Mouse (Mus musculus) liver, embryonic 14.5 days (tissue): ENCODE data around the gene Smg1. TPM values are rescaled to one million over a fixed set of nuclear protein-coding genes. Genes with fewer than 3 reads are reported as not detected.

Experiments
- ATAC-seq: fragments of 200-750 bp; cut with Nextera tagmentation; 2 replicates; pipeline ENCODE4 v1.8.0; 2017; ENCODE audit warnings: moderate number of reproducible peaks, mild to moderate bottlenecking, moderate library complexity; ENCODE audit not compliant: insufficient read depth
- DNase-seq, 3 experiments: peaks; one replicate each; pipeline ENCODE4 v3.0.0-alpha.2; 2012 to 2013; ENCODE audit warnings: low read depth in 3 of 3, low spot score in 3 of 3
- H3K27ac ChIP-seq: fragments of 300-500 bp; sonication (generic); 2 replicates; pipeline ENCODE4 v1.5.1; 2014; ENCODE audit warnings: moderate library complexity, mild to moderate bottlenecking, control low read depth, inconsistent platforms
- H3K27me3 ChIP-seq: fragments of 300-500 bp; sonication (generic); 2 replicates; pipeline ENCODE4 v1.6.1; 2014; ENCODE audit warnings: mild to moderate bottlenecking, low read length, moderate library complexity; ENCODE audit not compliant: control insufficient read depth, insufficient read depth
- H3K36me3 ChIP-seq: fragments of 300-500 bp; sonication (generic); replicated peaks from 2 replicates; pipeline ENCODE4 v1.6.1; 2014; ENCODE audit warnings: low read depth; ENCODE audit not compliant: control insufficient read depth, insufficient read depth
- H3K4me1 ChIP-seq, 2 experiments: fragments of 200-500 bp in 1 of 2; fragments of 300-500 bp in 1 of 2; sonication (generic) in 1 of 2; replicated peaks; 2 replicates each; pipeline ENCODE4 v1.6.1; 2012 to 2014; ENCODE audit warnings: antibody characterized with exemption in 1 of 2, inconsistent platforms in 1 of 2, low read length in 1 of 2; ENCODE audit not compliant: control insufficient read depth in 2 of 2, insufficient read depth in 2 of 2
- H3K4me2 ChIP-seq: fragments of 300-500 bp; sonication (generic); 2 replicates; pipeline ENCODE4 v1.6.1; 2014; ENCODE audit warnings: low read depth, mild to moderate bottlenecking, control low read depth, moderate library complexity
- H3K4me3 ChIP-seq, 2 experiments: fragments of 200-500 bp in 1 of 2; fragments of 300-500 bp in 1 of 2; sonication (generic) in 1 of 2; 2 replicates each; pipeline ENCODE4 v1.5.1; 2012 to 2014; ENCODE audit warnings: low read depth in 2 of 2, low read length in 2 of 2, mild to moderate bottlenecking in 2 of 2, control low read depth in 1 of 2, inconsistent platforms in 1 of 2, moderate library complexity in 1 of 2; ENCODE audit not compliant: insufficient read depth in 1 of 2
- H3K9ac ChIP-seq: fragments of 300-500 bp; sonication (generic); replicated peaks from 2 replicates; pipeline ENCODE4 v1.6.1; 2014; ENCODE audit warnings: mild to moderate bottlenecking, control low read depth, moderate library complexity
- H3K9me3 ChIP-seq: fragments of 300-500 bp; sonication (generic); 2 replicates; pipeline ENCODE4 v1.6.1; 2016; ENCODE audit warnings: low read length, mixed read lengths; ENCODE audit not compliant: control insufficient read depth
- CTCF ChIP-seq: IDR thresholded peaks from 2 replicates; pipeline ENCODE4 v1.5.1; 2016; ENCODE audit warnings: antibody characterized with exemption, low read depth, control low read depth
- EP300 ChIP-seq: IDR thresholded peaks from 2 replicates; pipeline ENCODE4 v1.6.1; 2016; ENCODE audit warnings: antibody characterized with exemption, low read depth
- WGBS: fragments of 180-500 bp; shearing (Covaris S2); extraction: QIAGEN DNeasy Blood & Tissue Kit; methylation state at CpG from one replicate; pipeline ENCODE4 v1.1.7; 2014; ENCODE audit not compliant: insufficient replicate concordance; 5-methylcytosine and 5-hydroxymethylcytosine counted together
- polyA plus RNA-seq, 2 experiments: library from polyadenylated mRNA; depleted of rRNA in 1 of 2; stranded (reverse) in 1 of 2; unstranded in 1 of 2; fragments of >200 nt; fragmentation: Nextera tagmentation in 1 of 2; extraction: Ambion mirVana in 1 of 2; gene quantifications; 2 replicates each; pipeline versions ENCODE4 v1.2.1 to v1.2.3; 2012 to 2014

The Smg1 gene
- polyA plus RNA-seq, 2 experiments, result 5.7 to 10.5 TPM

DNA sequence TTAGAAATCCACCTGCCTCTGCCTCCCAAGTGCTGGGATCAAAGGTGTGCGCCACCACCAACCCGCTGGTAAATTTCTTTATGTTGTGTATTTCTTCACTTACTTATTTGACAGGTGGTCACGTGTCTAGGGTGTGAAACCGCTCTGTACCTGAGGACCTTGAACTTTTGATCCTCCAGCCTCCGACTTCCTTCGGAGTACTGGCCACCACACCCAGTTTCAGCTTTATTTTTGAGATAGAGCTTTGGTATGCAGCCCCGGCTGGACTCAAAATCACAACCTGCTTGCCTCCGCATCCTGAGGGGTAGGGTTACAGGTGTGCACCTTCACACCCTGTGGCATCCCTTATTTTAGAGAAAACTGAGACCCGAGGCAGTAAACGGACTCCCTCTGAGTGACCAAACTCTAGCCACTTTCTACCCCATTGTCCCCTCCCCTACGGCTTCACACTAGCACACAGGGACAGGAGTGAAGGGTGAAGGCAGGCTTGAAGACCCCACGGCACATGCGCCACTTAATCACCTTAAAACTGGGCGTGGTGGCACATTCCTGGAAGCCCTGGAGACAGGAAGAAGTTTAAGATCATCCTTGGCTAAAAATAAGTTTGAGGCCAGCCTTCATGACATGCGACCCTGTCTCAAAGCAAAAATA is 33.3 kb upstream of the Smg1 start:
- TF ChIP-seq CTCF (no peak), EP300 (no peak)
- no peak for ATAC-seq
- no peak overlapping the region for H3K4me2 ChIP-seq
- peaks cover 0 to 7% of the 10 kb centered on the region in 2 experiments; a peak in 2 of 4 replicates for H3K4me1 ChIP-seq
- H3K27ac ChIP-seq, result no peak overlapping the region
- no peaks in the 10 kb centered on the region for H3K9me3 ChIP-seq
- DNase-seq, result no peak
- no peaks in the 10 kb centered on the region for H3K36me3 ChIP-seq
- H3K4me3 ChIP-seq, result no peak overlapping the region
- WGBS, result 58% methylated on average over 15 of the region's 15 CpGs
- H3K9ac ChIP-seq, result no peak overlapping the region
- no peaks in the 10 kb centered on the region for H3K27me3 ChIP-seq

DNA sequence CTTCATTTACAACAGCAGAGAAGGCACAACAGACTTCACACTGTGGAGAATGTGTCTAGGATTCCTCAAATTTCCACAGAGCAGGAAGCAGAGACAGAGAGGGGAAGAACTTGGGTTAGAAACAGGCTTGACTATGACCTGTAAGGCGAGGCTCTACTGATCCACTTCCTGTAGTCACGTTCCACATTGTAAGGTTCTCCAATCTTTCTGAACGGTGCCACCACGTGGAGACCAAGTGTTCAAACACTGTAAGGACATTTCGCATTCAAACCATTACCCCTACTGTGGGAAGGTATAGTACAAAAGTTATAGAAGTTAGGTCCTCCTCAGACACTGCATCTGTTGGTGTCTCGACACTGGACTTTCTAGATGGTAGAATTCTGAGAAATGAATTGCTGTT is 31.8 kb upstream of the Smg1 start:
- no peak overlapping the region for H3K4me3 ChIP-seq
- DNase-seq (no peak), ATAC-seq (no peak; the same call in 1 of the 2 replicates)
- no peak overlapping the region for H3K27ac ChIP-seq
- no peaks in the 10 kb centered on the region for H3K36me3 ChIP-seq
- no peak overlapping the region for H3K4me2 ChIP-seq
- WGBS, result 33% methylated on average over 6 of the region's 6 CpGs
- H3K4me1 ChIP-seq, result peaks cover 0 to 7% of the 10 kb centered on the region in 2 experiments; a peak in 2 of 4 replicates
- no peak overlapping the region for H3K9ac ChIP-seq
- no peaks in the 10 kb centered on the region for H3K27me3 ChIP-seq
- H3K9me3 ChIP-seq, result no peaks in the 10 kb centered on the region
- no peak for TF ChIP-seq EP300
- TF ChIP-seq CTCF, result peak; percentile 6; the same call in 1 of the 2 replicates

DNA sequence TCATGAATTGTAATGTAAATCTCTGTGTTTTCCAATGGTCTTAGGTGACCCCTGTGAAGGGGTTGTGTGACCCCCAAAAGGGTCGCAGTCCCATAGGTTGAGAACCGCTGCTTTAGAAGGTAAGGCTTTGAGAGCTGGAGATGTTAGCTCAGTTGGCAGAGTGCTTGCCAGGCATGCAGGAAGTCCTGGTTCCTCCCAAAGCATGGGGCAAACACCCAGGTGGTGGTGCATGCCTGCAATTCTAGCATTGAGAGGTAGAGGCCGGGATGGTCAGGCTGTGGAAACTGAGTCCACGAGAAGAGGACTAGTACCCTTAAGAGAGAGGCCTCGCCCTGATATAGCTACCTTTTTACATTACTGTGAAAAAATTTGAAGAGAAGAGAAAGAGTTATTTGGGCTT is 31.4 kb upstream of the Smg1 start:
- H3K4me1 ChIP-seq, result peaks cover 0 to 7% of the 10 kb centered on the region in 2 experiments; a peak in 2 of 4 replicates
- no peaks in the 10 kb centered on the region for H3K36me3 ChIP-seq
- H3K4me2 ChIP-seq, result no peak overlapping the region
- H3K4me3 ChIP-seq, result no peak overlapping the region
- TF ChIP-seq CTCF (no peak), EP300 (no peak)
- WGBS, result 74% methylated on average over 5 of the region's 5 CpGs
- H3K9me3 ChIP-seq, result no peaks in the 10 kb centered on the region
- no peak for DNase-seq
- H3K27ac ChIP-seq, result no peak overlapping the region
- H3K27me3 ChIP-seq, result no peaks in the 10 kb centered on the region
- ATAC-seq, result no peak
- H3K9ac ChIP-seq, result no peak overlapping the region

DNA sequence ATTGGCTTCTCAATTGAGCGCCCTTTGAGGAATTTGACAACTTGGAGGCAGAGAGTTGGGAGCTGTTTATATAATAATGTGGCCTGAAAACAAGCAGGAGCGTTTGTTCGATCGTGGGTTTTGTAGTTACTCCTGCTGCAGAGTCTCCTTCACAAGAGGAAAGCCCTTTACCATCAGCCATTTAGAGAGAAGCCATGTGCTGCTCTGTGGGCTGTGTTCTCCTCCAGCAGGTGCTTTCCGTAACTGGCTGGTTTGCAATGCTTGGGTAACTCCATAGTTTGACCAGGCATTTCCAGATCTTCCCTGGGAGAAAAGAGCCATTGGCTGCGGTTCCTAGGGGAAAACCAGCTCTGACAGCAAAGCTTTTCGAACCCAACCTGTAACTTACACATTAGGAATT is 30.7 kb upstream of the Smg1 start:
- WGBS, result 72% methylated on average over 7 of the region's 7 CpGs
- H3K36me3 ChIP-seq, result no peaks in the 10 kb centered on the region
- no peak for DNase-seq
- no peak overlapping the region for H3K4me2 ChIP-seq
- no peak overlapping the region for H3K27ac ChIP-seq
- no peaks in the 10 kb centered on the region for H3K9me3 ChIP-seq
- peaks cover 0 to 7% of the 10 kb centered on the region in 2 experiments; a peak in 2 of 4 replicates for H3K4me1 ChIP-seq
- H3K27me3 ChIP-seq, result no peaks in the 10 kb centered on the region
- no peak overlapping the region for H3K4me3 ChIP-seq
- no peak overlapping the region for H3K9ac ChIP-seq
- no peak for TF ChIP-seq EP300
- no peak for TF ChIP-seq CTCF
- no peak for ATAC-seq

DNA sequence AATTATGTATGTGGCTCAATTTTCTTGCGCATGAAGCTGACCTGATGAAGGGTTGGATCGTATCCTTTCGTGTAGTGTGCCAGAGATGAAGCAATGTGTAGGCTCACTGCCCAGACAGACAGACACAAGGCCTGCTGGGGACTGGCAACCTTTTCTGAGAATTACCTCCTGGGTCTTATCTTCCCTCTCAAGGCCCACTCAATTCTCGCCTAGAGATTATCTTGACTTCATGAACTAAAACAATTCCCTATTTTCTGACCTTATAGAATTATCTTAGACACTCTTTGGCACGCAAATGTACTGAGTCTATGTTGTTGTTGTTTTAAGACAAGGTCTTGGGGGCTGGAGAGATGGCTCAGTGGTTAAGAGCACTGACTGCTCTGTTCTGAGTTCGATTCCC is 22.6 kb upstream of the Smg1 start:
- TF ChIP-seq CTCF (no peak), EP300 (0 out of 2 replicates have a peak, but pooled peaks have one; percentile 11)
- H3K4me1 ChIP-seq, result peaks cover 0 to 7% of the 10 kb centered on the region in 2 experiments; a peak in 2 of 4 replicates
- no peak for DNase-seq
- H3K4me3 ChIP-seq, result no peak overlapping the region
- 38% methylated on average over 6 of the region's 6 CpGs for WGBS
- ATAC-seq, result peak; percentile 76
- no peak overlapping the region for H3K27ac ChIP-seq
- H3K4me2 ChIP-seq, result no peak overlapping the region
- H3K9me3 ChIP-seq, result no peaks in the 10 kb centered on the region
- no peak overlapping the region for H3K9ac ChIP-seq
- no peaks in the 10 kb centered on the region for H3K36me3 ChIP-seq
- no peaks in the 10 kb centered on the region for H3K27me3 ChIP-seq
